Mouse (Mus musculus) CH12.LX (cell line): ENCODE data around the gene Macrod2. TPM values are rescaled to one million over a fixed set of nuclear protein-coding genes. Genes with fewer than 3 reads are reported as not detected.

Source experiments
- DNase-seq: peaks from one replicate; pipeline ENCODE4 v3.0.0-alpha.2; 2013; ENCODE audit errors: extremely low read depth
- H3K27ac ChIP-seq: 2 replicates; pipeline ENCODE4 v1.5.1; 2012; ENCODE audit warnings: low read depth, mild to moderate bottlenecking, control low read depth, moderate library complexity; ENCODE audit not compliant: insufficient read depth
- H3K27me3 ChIP-seq: replicated peaks from 2 replicates; pipeline ENCODE3; 2012; ENCODE audit warnings: inconsistent platforms
- H3K36me3 ChIP-seq, 2 experiments: replicated peaks in 1 of 2; 2 replicates each; pipeline versions ENCODE3 to v1.6.1; 2012; ENCODE audit warnings: inconsistent platforms in 1 of 2, low read length in 1 of 2, mild to moderate bottlenecking in 1 of 2, mixed read lengths in 1 of 2, moderate library complexity in 1 of 2; ENCODE audit not compliant: control insufficient read depth in 1 of 2, insufficient read depth in 1 of 2
- H3K4me1 ChIP-seq, 2 experiments: 2 replicates each; pipeline ENCODE4 v1.6.1; 2012; ENCODE audit warnings: inconsistent platforms in 1 of 2, moderate library complexity in 1 of 2; ENCODE audit not compliant: insufficient read depth in 2 of 2, control insufficient read depth in 1 of 2
- H3K4me2 ChIP-seq: 2 replicates; pipeline ENCODE4 v1.6.1; 2012; ENCODE audit warnings: low read depth, mild to moderate bottlenecking, control low read depth; ENCODE audit not compliant: poor library complexity, insufficient read depth, severe bottlenecking
- H3K4me3 ChIP-seq, 3 experiments: fragments of 150-350 bp in 1 of 3; sonication (generic) in 1 of 3; replicated peaks in 1 of 3; 2 replicates each; pipeline versions ENCODE3 to v1.5.1; 2011 to 2012; ENCODE audit warnings: low read depth in 2 of 3, low read length in 2 of 3, mild to moderate bottlenecking in 2 of 3, moderate library complexity in 2 of 3, control low read depth in 1 of 3, improper control_type of control experiment in 1 of 3, inconsistent platforms in 1 of 3, mixed read lengths in 1 of 3; ENCODE audit not compliant: poor library complexity in 1 of 3
- H3K79me2 ChIP-seq: replicated peaks from 2 replicates; pipeline ENCODE4 v1.6.1; 2012; ENCODE audit warnings: mild to moderate bottlenecking, moderate library complexity; ENCODE audit not compliant: control insufficient read depth, poor library complexity, insufficient read depth, severe bottlenecking; ENCODE audit errors: extremely low read depth
- H3K9ac ChIP-seq: 2 replicates; pipeline ENCODE4 v1.6.1; 2012; ENCODE audit warnings: low read depth, mild to moderate bottlenecking, control low read depth, moderate library complexity; ENCODE audit not compliant: insufficient read depth
- H3K9me3 ChIP-seq: replicated peaks from 2 replicates; pipeline ENCODE3; 2012; ENCODE audit warnings: low read length, inconsistent platforms, mixed read lengths
- CHD2 ChIP-seq: IDR thresholded peaks from 2 replicates; pipeline ENCODE4 v1.6.1; 2011; ENCODE audit warnings: low read length, improper control_type of control experiment
- EP300 ChIP-seq: IDR thresholded peaks from 2 replicates; pipeline ENCODE4 v1.6.1; 2011; ENCODE audit warnings: low read length, improper control_type of control experiment
- HCFC1 ChIP-seq: IDR thresholded peaks from 2 replicates; pipeline ENCODE4 v1.6.1; 2012; ENCODE audit warnings: low read depth, mild to moderate bottlenecking, inconsistent platforms, low read length, improper control_type of control experiment
- IRF4 ChIP-seq: IDR thresholded peaks from 2 replicates; pipeline ENCODE4 v1.6.1; 2014; ENCODE audit warnings: low read depth, mild to moderate bottlenecking, inconsistent platforms, low read length, improper control_type of control experiment
- JUND ChIP-seq: conservative IDR thresholded peaks from 2 replicates; pipeline ENCODE4 v1.6.1; 2011; ENCODE audit warnings: low read depth, low read length, improper control_type of control experiment
- MAX ChIP-seq: IDR thresholded peaks from 2 replicates; pipeline ENCODE4 v1.6.1; 2011; ENCODE audit warnings: low read length, improper control_type of control experiment
- MYC ChIP-seq: IDR thresholded peaks from 2 replicates; pipeline ENCODE4 v1.6.1; 2011; ENCODE audit warnings: low read depth, mild to moderate bottlenecking, improper control_type of control experiment, low read length
- PAX5 ChIP-seq: IDR thresholded peaks from 2 replicates; pipeline ENCODE4 v1.6.1; 2012; ENCODE audit warnings: low read length, inconsistent platforms, mixed read lengths
- POLR2AphosphoS2 ChIP-seq: IDR thresholded peaks from 2 replicates; pipeline ENCODE4 v1.6.1; 2011; ENCODE audit warnings: low read depth, low read length, improper control_type of control experiment
- SMC3 ChIP-seq: IDR thresholded peaks from 2 replicates; pipeline ENCODE4 v1.6.1; 2011; ENCODE audit warnings: low read depth, low read length, improper control_type of control experiment
- USF2 ChIP-seq: conservative IDR thresholded peaks from 2 replicates; pipeline ENCODE4 v1.6.1; 2011; ENCODE audit warnings: low read depth, low read length, improper control_type of control experiment
- ZKSCAN1 ChIP-seq: IDR thresholded peaks from 2 replicates; pipeline ENCODE4 v1.6.1; 2012; ENCODE audit warnings: low read depth, inconsistent platforms, low read length, improper control_type of control experiment, borderline replicate concordance
- ZNF384 ChIP-seq: IDR thresholded peaks from 2 replicates; pipeline ENCODE4 v1.6.1; 2012; ENCODE audit warnings: low read depth, low read length, improper control_type of control experiment, inconsistent platforms
- dilution Hi-C: fragments of 300-500 bp; cut with MboI; formaldehyde crosslinking; loops from 2 replicates; pipeline ENCODE4 v1.14.3; 2020; ENCODE audit warnings: low sequenced_read_pairs; ENCODE audit not compliant: extremely low pct_unique_long_range_greater_than_20kb, extremely low pct_ligation_motif_present
- in situ Hi-C: fragments of 300-500 bp; cut with MboI; formaldehyde crosslinking; loops from 3 replicates; pipeline ENCODE4 v1.14.3; 2019; ENCODE audit warnings: low sequenced_read_pairs, low pct_ligation_motif_present, low pct_unique_long_range_greater_than_20kb, mixed read lengths
- polyA plus RNA-seq: library from polyadenylated mRNA; unstranded; fragments of >175 nt; gene quantifications from 2 replicates; pipeline ENCODE4 v1.2.1, GENCODE M21; 2012; ENCODE audit warnings: low read depth; ENCODE audit not compliant: insufficient read length
- total RNA-seq, 2 experiments: library from RNA; depleted of rRNA; stranded (reverse); fragments of 300-350 nt in 1 of 2; fragments of >200 nt in 1 of 2; gene quantifications; 2 replicates each; pipeline ENCODE4 v1.2.3; 2012 to 2014

Gene Macrod2
- total and polyA plus RNA-seq, 3 experiments: not detected

- Histone ChIP-seq H3K27ac (no peak overlapping the region), H3K4me2 (no peak overlapping the region), H3K4me1 (no peaks in the 10 kb centered on the region), H3K9ac (no peak overlapping the region), H3K9me3 (peaks cover 6% of the 10 kb centered on the region), H3K79me2 (no peaks in the 10 kb centered on the region), H3K36me3 (no peaks in the 10 kb centered on the region), H3K4me3 (no peak overlapping the region), H3K27me3 (peaks cover 2% of the 10 kb centered on the region)
- in situ Hi-C loops: no loop called here
- no peak for TF ChIP-seq JUND
- TF ChIP-seq HCFC1: no peak
- DNase-seq: no peak
- dilution Hi-C loops: no loop called here
Measured at GRCm38 (mm10) chr2:142381081-142381579, 1986.0 kb downstream of the Macrod2 start.

GRCm38 (mm10) chr2:142393546-142393945, 1998.4 kb downstream of the Macrod2 start:
- DNase-seq: no peak
- Histone ChIP-seq H3K27ac (no peak overlapping the region), H3K27me3 (no peaks in the 10 kb centered on the region), H3K79me2 (no peaks in the 10 kb centered on the region), H3K9ac (no peak overlapping the region), H3K4me1 (no peaks in the 10 kb centered on the region), H3K9me3 (no peaks in the 10 kb centered on the region), H3K4me2 (no peak overlapping the region), H3K36me3 (no peaks in the 10 kb centered on the region), H3K4me3 (no peak overlapping the region)
- no peak for TF ChIP-seq ZKSCAN1
- TF ChIP-seq EP300: no peak
- no peak for TF ChIP-seq HCFC1
- TF ChIP-seq USF2: no peak
- no peak for TF ChIP-seq ZNF384
- TF ChIP-seq MAX: no peak
- dilution Hi-C loops (no loop called here), in situ Hi-C loops (no loop called here)

GRCm38 (mm10) chr2:142399490-142399889, 2004.4 kb downstream of the Macrod2 start:
- no peaks in the 10 kb centered on the region for H3K4me1 ChIP-seq
- DNase-seq: no peak
- no peak for TF ChIP-seq HCFC1
- TF ChIP-seq MYC: no peak
- no peak for TF ChIP-seq IRF4
- TF ChIP-seq PAX5: no peak
- TF ChIP-seq POLR2AphosphoS2: no peak
- TF ChIP-seq CHD2: no peak
- TF ChIP-seq SMC3: no peak
- no peak overlapping the region for H3K9ac ChIP-seq
- H3K36me3 ChIP-seq: no peaks in the 10 kb centered on the region
- in situ Hi-C loops: no loop called here
- H3K4me3 ChIP-seq: no peak overlapping the region
- no peaks in the 10 kb centered on the region for H3K27me3 ChIP-seq
- peaks cover 4% of the 10 kb centered on the region for H3K9me3 ChIP-seq
- H3K4me2 ChIP-seq: no peak overlapping the region
- dilution Hi-C loops: no loop called here
- H3K27ac ChIP-seq: no peak overlapping the region
- no peaks in the 10 kb centered on the region for H3K79me2 ChIP-seq
